Mouse (Mus musculus) bone marrow, adult 2 months (tissue): ENCODE measurements around the gene Zdbf2.

Source experiments
- CTCF ChIP-seq: fragments of 200-500 bp; IDR thresholded peaks from 2 replicates; pipeline ENCODE4 v1.5.1; 2011; ENCODE audit warnings: low read length, control low read depth; ENCODE audit not compliant: control insufficient read depth, insufficient read depth
- POLR2A ChIP-seq: fragments of 200-500 bp; IDR thresholded peaks from 2 replicates; pipeline ENCODE4 v1.6.1; 2011; ENCODE audit warnings: low read depth, mild to moderate bottlenecking, control low read depth, low read length, borderline replicate concordance; ENCODE audit not compliant: control insufficient read depth

DNA sequence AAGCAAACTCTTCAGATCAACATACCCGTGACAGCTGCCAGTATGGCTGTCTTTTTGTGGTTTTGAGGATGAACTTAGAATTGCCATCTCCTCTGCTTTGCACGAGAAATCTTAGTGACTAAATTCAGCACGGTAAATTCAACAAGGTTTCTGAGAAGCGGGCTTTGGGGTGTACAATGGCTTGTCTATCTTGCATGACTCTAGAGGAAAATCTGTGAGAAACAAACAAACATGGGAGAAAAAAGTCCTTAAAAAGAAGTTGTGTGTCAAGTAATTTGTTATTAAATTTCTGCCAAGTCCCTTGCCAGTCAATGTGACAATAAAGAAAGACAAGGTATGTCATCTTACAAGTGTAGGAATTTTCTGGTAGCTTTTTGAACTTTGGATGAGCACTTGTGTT is 23.8 kb upstream of the Zdbf2 start:
- TF ChIP-seq POLR2A (no peak), CTCF (no peak)
